Mouse (Mus musculus) brain, embryonic 14.5 days (tissue): ENCODE results near the gene Nckap5l.

ENCODE experiments used
- CTCF ChIP-seq: fragments of 200-500 bp; IDR thresholded peaks from 2 replicates; pipeline ENCODE4 v1.5.1; 2012; ENCODE audit warnings: inconsistent platforms, mild to moderate bottlenecking, moderate library complexity, borderline replicate concordance; ENCODE audit not compliant: insufficient read depth, insufficient read length; ENCODE audit errors: extremely low read depth
- POLR2A ChIP-seq: fragments of 200-500 bp; IDR thresholded peaks from 2 replicates; pipeline ENCODE4 v1.6.1; 2012; ENCODE audit warnings: mild to moderate bottlenecking, inconsistent platforms, borderline replicate concordance; ENCODE audit not compliant: poor library complexity, insufficient read depth, insufficient read length, severe bottlenecking; ENCODE audit errors: extremely low read depth

- TF ChIP-seq CTCF (no peak), POLR2A (no peak)
Measured at GRCm38 (mm10) chr15:99502311-99502831, 44.8 kb upstream of the Nckap5l start.
